Mouse (Mus musculus) hindbrain, embryonic 10.5 days (tissue): Measurements from ENCODE around the gene Nhp2. TPM values are rescaled to one million over a fixed set of nuclear protein-coding genes. Genes with fewer than 3 reads are reported as not detected.
A peak's percentile ranks its signal among the peaks of the same experiment; 100 is the strongest.
"Not testable (repeated sequence)": the region's sequence is repeated elsewhere in the genome, so short reads cannot be mapped to it uniquely, and the experiment has no call there.

Source experiments
- DNase-seq: peaks from one replicate; pipeline ENCODE4 v3.0.0-alpha.2; 2017; ENCODE audit warnings: low spot score
- H3K27ac ChIP-seq: fragments of 300-500 bp; sonication (generic); 2 replicates; pipeline ENCODE4 v1.5.1; 2016; ENCODE audit warnings: mild to moderate bottlenecking, moderate library complexity
- H3K27me3 ChIP-seq: fragments of 300-500 bp; sonication (generic); 2 replicates; pipeline ENCODE4 v1.6.1; 2016; ENCODE audit warnings: mild to moderate bottlenecking; ENCODE audit not compliant: poor library complexity, insufficient read depth, severe bottlenecking
- H3K36me3 ChIP-seq: fragments of 300-500 bp; sonication (generic); 2 replicates; pipeline ENCODE4 v1.6.1; 2016; ENCODE audit warnings: mild to moderate bottlenecking, moderate library complexity
- H3K4me1 ChIP-seq: fragments of 300-500 bp; sonication (generic); replicated peaks from 2 replicates; pipeline ENCODE4 v1.6.1; 2016; ENCODE audit warnings: mild to moderate bottlenecking
- H3K4me3 ChIP-seq: fragments of 300-500 bp; sonication (generic); 2 replicates; pipeline ENCODE4 v1.5.1; 2016; ENCODE audit warnings: mild to moderate bottlenecking, moderate library complexity
- H3K9me3 ChIP-seq: fragments of 300-500 bp; sonication (generic); 2 replicates; pipeline ENCODE4 v1.6.1; 2016; ENCODE audit warnings: mild to moderate bottlenecking, moderate library complexity
- WGBS: fragments of 180-500 bp; shearing (Covaris S2); methylation state at CpG from one replicate; pipeline ENCODE4 v1.1.7; 2016; 5-methylcytosine and 5-hydroxymethylcytosine counted together
- polyA plus RNA-seq: library from polyadenylated mRNA; unstranded; fragments of >200 nt; fragmentation: Nextera tagmentation; extraction: Ambion mirVana; gene quantifications from 2 replicates; pipeline ENCODE4 v1.2.1, GENCODE M21; 2016

Gene Nhp2
- polyA plus RNA-seq, 1 experiment from 2014 or later = 209 TPM

GRCm38 (mm10) chr11:51614256-51614655 is 5.3 kb upstream of the Nhp2 start:
- Histone ChIP-seq H3K4me1 (peaks cover 16% of the 10 kb centered on the region), H3K9me3 (no peaks in the 10 kb centered on the region), H3K4me3 (no peak overlapping the region), H3K27me3 (no peaks in the 10 kb centered on the region), H3K36me3 (no peaks in the 10 kb centered on the region), H3K27ac (peak overlapping the region; percentile 0; the same call in 1 of the 2 replicates)
- WGBS = 79% methylated on average over 8 of the region's 8 CpGs
- DNase-seq = no peak

GRCm38 (mm10) chr11:51615129-51615528 is 4.4 kb upstream of the Nhp2 start:
- Histone ChIP-seq H3K27me3 (no peaks in the 10 kb centered on the region), H3K4me3 (peak overlapping the region; percentile 48), H3K4me1 (peaks cover 18% of the 10 kb centered on the region), H3K27ac (peak overlapping the region; percentile 87), H3K9me3 (no peaks in the 10 kb centered on the region), H3K36me3 (no peaks in the 10 kb centered on the region)
- WGBS = 53% methylated on average over 7 of the region's 7 CpGs
- no peak for DNase-seq

- Histone ChIP-seq H3K27me3 (no peaks in the 10 kb centered on the region), H3K27ac (peak overlapping the region; percentile 87), H3K36me3 (no peaks in the 10 kb centered on the region), H3K4me3 (peak overlapping the region; percentile 48), H3K9me3 (no peaks in the 10 kb centered on the region), H3K4me1 (peaks cover 23% of the 10 kb centered on the region)
- WGBS = 4% methylated on average over 14 of the region's 14 CpGs
- peak; percentile 73 for DNase-seq
Observed at GRCm38 (mm10) chr11:51615601-51616000, 3.9 kb upstream of the Nhp2 start.

GRCm38 (mm10) chr11:51616113-51616512 is 3.4 kb upstream of the Nhp2 start:
- WGBS = 94% methylated on average over 7 of the region's 7 CpGs
- DNase-seq, H3K9me3 ChIP-seq, H3K27me3 ChIP-seq, H3K36me3 ChIP-seq: not testable (repeated sequence)
- peak overlapping the region; percentile 87 for H3K27ac ChIP-seq
- H3K4me3 ChIP-seq = peak overlapping the region; percentile 48
- H3K4me1 ChIP-seq = peaks cover 28% of the 10 kb centered on the region

- no peak overlapping the region for H3K27ac ChIP-seq
- WGBS = 12% methylated on average over 4 of the region's 4 CpGs
- H3K36me3 ChIP-seq = peaks cover 18% of the 10 kb centered on the region
- DNase-seq = peak; percentile 69
- no peak overlapping the region for H3K4me3 ChIP-seq
- no peaks in the 10 kb centered on the region for H3K27me3 ChIP-seq
- H3K9me3 ChIP-seq = no peaks in the 10 kb centered on the region
- peaks cover 32% of the 10 kb centered on the region for H3K4me1 ChIP-seq
Observed at GRCm38 (mm10) chr11:51617693-51618092, 1.8 kb upstream of the Nhp2 start.

GRCm38 (mm10) chr11:51618894-51619408 is 584 bp upstream of the Nhp2 start:
- H3K9me3 ChIP-seq = no peaks in the 10 kb centered on the region
- WGBS = 49% methylated on average over 8 of the region's 8 CpGs
- DNase-seq = no peak
- peak overlapping the region; percentile 91 for H3K4me3 ChIP-seq
- H3K4me1 ChIP-seq = peaks cover 32% of the 10 kb centered on the region
- H3K27me3 ChIP-seq = no peaks in the 10 kb centered on the region
- H3K27ac ChIP-seq = peak overlapping the region; percentile 90
- peaks cover 30% of the 10 kb centered on the region for H3K36me3 ChIP-seq

- Histone ChIP-seq H3K9me3 (no peaks in the 10 kb centered on the region), H3K27ac (peak overlapping the region; percentile 90), H3K27me3 (no peaks in the 10 kb centered on the region), H3K4me1 (peaks cover 29% of the 10 kb centered on the region), H3K4me3 (peak overlapping the region; percentile 91), H3K36me3 (peaks cover 42% of the 10 kb centered on the region)
- 3% methylated on average over 11 of the region's 11 CpGs for WGBS
- DNase-seq = no peak
Observed at GRCm38 (mm10) chr11:51620084-51620483, 549 bp downstream of the Nhp2 start.

- H3K4me3 ChIP-seq = 0 out of 2 replicates have a peak overlapping the region, but pooled peaks have one; percentile 91
- 99% methylated on average over 2 of the region's 2 CpGs for WGBS
- no peak overlapping the region for H3K27ac ChIP-seq
- H3K9me3 ChIP-seq = no peaks in the 10 kb centered on the region
- peaks cover 20% of the 10 kb centered on the region for H3K4me1 ChIP-seq
- no peaks in the 10 kb centered on the region for H3K27me3 ChIP-seq
- peaks cover 59% of the 10 kb centered on the region for H3K36me3 ChIP-seq
- DNase-seq = no peak
Observed at GRCm38 (mm10) chr11:51621776-51622175, 2.2 kb downstream of the Nhp2 start.

GRCm38 (mm10) chr11:51622971-51623491 is 3.5 kb downstream of the Nhp2 start:
- no peak for DNase-seq
- no peaks in the 10 kb centered on the region for H3K27me3 ChIP-seq
- H3K27ac ChIP-seq = no peak overlapping the region
- H3K36me3 ChIP-seq = peaks cover 71% of the 10 kb centered on the region
- no peaks in the 10 kb centered on the region for H3K9me3 ChIP-seq
- no peak overlapping the region for H3K4me3 ChIP-seq
- peaks cover 20% of the 10 kb centered on the region for H3K4me1 ChIP-seq
- WGBS = 90% methylated on average over 7 of the region's 7 CpGs

GRCm38 (mm10) chr11:51625187-51625820 is 5.8 kb downstream of the Nhp2 start:
- Histone ChIP-seq H3K27me3 (no peaks in the 10 kb centered on the region), H3K36me3 (peaks cover 92% of the 10 kb centered on the region), H3K27ac (no peak overlapping the region), H3K4me1 (peaks cover 13% of the 10 kb centered on the region), H3K4me3 (no peak overlapping the region), H3K9me3 (no peaks in the 10 kb centered on the region)
- 84% methylated on average over 5 of the region's 5 CpGs for WGBS
- no peak for DNase-seq

GRCm38 (mm10) chr11:51627425-51627824 is 7.9 kb downstream of the Nhp2 start:
- no peak for DNase-seq
- Histone ChIP-seq H3K27ac (no peak overlapping the region), H3K36me3 (peaks cover 80% of the 10 kb centered on the region), H3K4me3 (no peak overlapping the region), H3K9me3 (no peaks in the 10 kb centered on the region), H3K27me3 (no peaks in the 10 kb centered on the region), H3K4me1 (no peaks in the 10 kb centered on the region)
- WGBS = 90% methylated on average over 9 of the region's 9 CpGs

GRCm38 (mm10) chr11:51627907-51628306 is 8.4 kb downstream of the Nhp2 start:
- peaks cover 78% of the 10 kb centered on the region for H3K36me3 ChIP-seq

GRCm38 (mm10) chr11:51629651-51630314 is 10.2 kb downstream of the Nhp2 start:
- peaks cover 60% of the 10 kb centered on the region for H3K36me3 ChIP-seq
- no peak overlapping the region for H3K4me3 ChIP-seq
- H3K27ac ChIP-seq = no peak overlapping the region
- H3K4me1 ChIP-seq = peaks cover 8% of the 10 kb centered on the region
- no peak for DNase-seq
- 84% methylated on average over 15 of the region's 15 CpGs for WGBS
- H3K9me3 ChIP-seq = no peaks in the 10 kb centered on the region
- H3K27me3 ChIP-seq = no peaks in the 10 kb centered on the region

More at GRCm38 (mm10) chr11:51627907-51628306, 8.4 kb downstream of the Nhp2 start:
- Histone ChIP-seq H3K9me3 (no peaks in the 10 kb centered on the region), H3K4me3 (no peak overlapping the region), H3K4me1 (no peaks in the 10 kb centered on the region), H3K27ac (no peak overlapping the region), H3K27me3 (no peaks in the 10 kb centered on the region)
- DNase-seq = no peak
- WGBS = 91% methylated on average over 8 of the region's 8 CpGs
